Mouse (Mus musculus) ES-E14 (cell line): ENCODE measurements around the gene Pitpnm3.

Experiments
- CHD2 ChIP-seq: IDR thresholded peaks from 2 replicates; pipeline ENCODE4 v1.6.1; 2014; ENCODE audit warnings: mild to moderate bottlenecking, low read depth, low read length, inconsistent platforms
- HCFC1 ChIP-seq: IDR thresholded peaks from 2 replicates; pipeline ENCODE4 v1.6.1; 2012; ENCODE audit warnings: low read length, inconsistent platforms, borderline replicate concordance; ENCODE audit not compliant: insufficient read depth
- MAFK ChIP-seq: IDR thresholded peaks from 2 replicates; pipeline ENCODE4 v1.6.1; 2014; ENCODE audit warnings: mild to moderate bottlenecking, low read depth, low read length, inconsistent platforms; ENCODE audit not compliant: insufficient read depth
- ZC3H11A ChIP-seq: IDR thresholded peaks from 2 replicates; pipeline ENCODE4 v1.6.1; 2012; ENCODE audit warnings: low read depth, mild to moderate bottlenecking, inconsistent platforms, low read length, borderline replicate concordance
- ZNF384 ChIP-seq: IDR thresholded peaks from 2 replicates; pipeline ENCODE4 v1.6.1; 2012; ENCODE audit warnings: low read depth, low read length, inconsistent platforms

DNA sequence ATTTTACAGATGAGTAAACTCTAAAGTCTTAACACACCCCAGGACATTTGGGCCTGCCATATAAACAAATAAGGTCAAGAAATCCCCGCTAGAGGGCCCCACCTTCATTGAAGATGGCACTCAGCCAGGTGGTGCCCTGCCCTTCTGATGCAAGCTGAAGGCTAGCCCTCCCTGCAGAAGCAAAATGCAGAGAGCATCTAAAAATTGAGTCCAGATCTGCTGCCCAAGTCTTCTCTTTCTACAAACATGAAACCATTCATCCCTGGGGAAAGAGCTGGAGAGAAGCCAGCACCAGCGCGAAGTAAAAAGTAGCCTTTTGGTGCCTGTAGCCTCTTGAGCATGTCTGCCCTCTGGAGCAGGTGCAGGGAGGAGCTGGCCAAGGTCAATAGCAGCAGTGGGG is 57.5 kb downstream of the Pitpnm3 start:
- no peak for TF ChIP-seq MAFK
- no peak for TF ChIP-seq ZNF384
- no peak for TF ChIP-seq CHD2
- TF ChIP-seq HCFC1 = no peak
- TF ChIP-seq ZC3H11A = no peak
